Mouse (Mus musculus) retina, postnatal 7 days (tissue): ENCODE data around the gene Olfml2b.

ENCODE experiments used
- DNase-seq: peaks from one replicate; pipeline ENCODE4 v3.0.0-alpha.2; 2012; ENCODE audit warnings: low read depth, low spot score

Gene Olfml2b

GRCm38 (mm10) chr1:170646606-170647287 is 2.4 kb downstream of the Olfml2b start:
- DNase-seq, result no peak

GRCm38 (mm10) chr1:170647381-170647780 is 3.0 kb downstream of the Olfml2b start:
- DNase-seq, result no peak

- DNase-seq, result no peak
These were observed 3.7 kb downstream of the Olfml2b start for GRCm38 (mm10) chr1:170647971-170648514.

- DNase-seq, result no peak
These were observed 6.9 kb downstream of the Olfml2b start for GRCm38 (mm10) chr1:170651046-170651723.

GRCm38 (mm10) chr1:170651989-170652740 is 7.8 kb downstream of the Olfml2b start:
- DNase-seq, result no peak

GRCm38 (mm10) chr1:170655280-170655917 is 11.1 kb downstream of the Olfml2b start:
- no peak for DNase-seq

GRCm38 (mm10) chr1:170656518-170657227 is 12.3 kb downstream of the Olfml2b start:
- DNase-seq, result no peak

GRCm38 (mm10) chr1:170657228-170657521 is 12.8 kb downstream of the Olfml2b start:
- DNase-seq, result no peak

- no peak for DNase-seq
These were observed 13.4 kb downstream of the Olfml2b start for GRCm38 (mm10) chr1:170657643-170658314.

- DNase-seq, result no peak
These were observed 14.9 kb downstream of the Olfml2b start for GRCm38 (mm10) chr1:170659260-170659659.

- DNase-seq, result no peak
These were observed 20.4 kb downstream of the Olfml2b start for GRCm38 (mm10) chr1:170664620-170665185.

- no peak for DNase-seq
These were observed 20.9 kb downstream of the Olfml2b start for GRCm38 (mm10) chr1:170665200-170665599.

- no peak for DNase-seq
These were observed 29.9 kb downstream of the Olfml2b start for GRCm38 (mm10) chr1:170674184-170674775.

GRCm38 (mm10) chr1:170677681-170678080 is 33.3 kb downstream of the Olfml2b start:
- no peak for DNase-seq

- DNase-seq, result no peak
These were observed 34.5 kb downstream of the Olfml2b start for GRCm38 (mm10) chr1:170678861-170679260.

GRCm38 (mm10) chr1:170679624-170680023 is 35.3 kb downstream of the Olfml2b start:
- no peak for DNase-seq

GRCm38 (mm10) chr1:170683863-170684262 is 39.5 kb downstream of the Olfml2b start:
- no peak for DNase-seq

GRCm38 (mm10) chr1:170689773-170690172 is 45.4 kb downstream of the Olfml2b start:
- DNase-seq, result no peak

- DNase-seq, result no peak
These were observed 47.0 kb downstream of the Olfml2b start for GRCm38 (mm10) chr1:170691301-170691700.

GRCm38 (mm10) chr1:170694821-170695291 is 50.5 kb downstream of the Olfml2b start:
- DNase-seq, result no peak
